Mouse (Mus musculus) frontal cortex, postnatal 10 days (tissue): ENCODE results near the gene Palb2.

Experiments used
- DNase-seq, 2 experiments: peaks; one replicate each; pipeline ENCODE4 v3.0.0; 2022; ENCODE audit warnings: low spot score in 2 of 2, mixed read lengths in 1 of 2

Palb2 gene

GRCm38 (mm10) chr7:122099222-122099621, 33.6 kb downstream of the Palb2 start:
- DNase-seq = no peak

GRCm38 (mm10) chr7:122098009-122098408, 34.8 kb downstream of the Palb2 start:
- DNase-seq = no peak

GRCm38 (mm10) chr7:122094564-122095330, 38.0 kb downstream of the Palb2 start:
- DNase-seq = no peak

GRCm38 (mm10) chr7:122087195-122087982, 45.4 kb downstream of the Palb2 start:
- no peak for DNase-seq

- DNase-seq = no peak
These were observed 51.7 kb downstream of the Palb2 start for GRCm38 (mm10) chr7:122081071-122081470.

- DNase-seq = no peak
These were observed 52.8 kb downstream of the Palb2 start for GRCm38 (mm10) chr7:122079798-122080554.

- no peak for DNase-seq
These were observed 58.4 kb downstream of the Palb2 start for GRCm38 (mm10) chr7:122074374-122074773.

GRCm38 (mm10) chr7:122067517-122068381, 65.0 kb downstream of the Palb2 start:
- DNase-seq = peak in 1 of 2 experiments; percentile 34

GRCm38 (mm10) chr7:122066945-122067516, 65.8 kb downstream of the Palb2 start, which contains the start of the genes Ubfd1 and Ears2:
Gene Ubfd1 (plus strand): TSS chr7:122067175.
Gene Ears2 (minus strand): TSS chr7:122067263.
- DNase-seq = peak; percentile 95 to 96

GRCm38 (mm10) chr7:122066102-122066944, 66.5 kb downstream of the Palb2 start:
- DNase-seq = peak in 1 of 2 experiments; percentile 19

- no peak for DNase-seq
These were observed 67.1 kb downstream of the Palb2 start for GRCm38 (mm10) chr7:122065656-122066055.
